Mouse (Mus musculus) CH12.LX (cell line): Measurements from ENCODE around the gene Galnt14. TPM values are rescaled to one million over a fixed set of nuclear protein-coding genes. Genes with fewer than 3 reads are reported as not detected.
A peak's percentile ranks its signal among the peaks of the same experiment; 100 is the strongest.

Experiments
- DNase-seq: peaks from one replicate; pipeline ENCODE4 v3.0.0-alpha.2; 2013; ENCODE audit errors: extremely low read depth
- H3K27ac ChIP-seq: 2 replicates; pipeline ENCODE4 v1.5.1; 2012; ENCODE audit warnings: low read depth, mild to moderate bottlenecking, control low read depth, moderate library complexity; ENCODE audit not compliant: insufficient read depth
- H3K27me3 ChIP-seq: replicated peaks from 2 replicates; pipeline ENCODE3; 2012; ENCODE audit warnings: inconsistent platforms
- H3K36me3 ChIP-seq, 2 experiments: replicated peaks in 1 of 2; 2 replicates each; pipeline versions ENCODE3 to v1.6.1; 2012; ENCODE audit warnings: inconsistent platforms in 1 of 2, low read length in 1 of 2, mild to moderate bottlenecking in 1 of 2, mixed read lengths in 1 of 2, moderate library complexity in 1 of 2; ENCODE audit not compliant: control insufficient read depth in 1 of 2, insufficient read depth in 1 of 2
- H3K4me1 ChIP-seq, 2 experiments: 2 replicates each; pipeline ENCODE4 v1.6.1; 2012; ENCODE audit warnings: inconsistent platforms in 1 of 2, moderate library complexity in 1 of 2; ENCODE audit not compliant: insufficient read depth in 2 of 2, control insufficient read depth in 1 of 2
- H3K4me2 ChIP-seq: 2 replicates; pipeline ENCODE4 v1.6.1; 2012; ENCODE audit warnings: low read depth, mild to moderate bottlenecking, control low read depth; ENCODE audit not compliant: poor library complexity, insufficient read depth, severe bottlenecking
- H3K4me3 ChIP-seq, 3 experiments: fragments of 150-350 bp in 1 of 3; sonication (generic) in 1 of 3; replicated peaks in 1 of 3; 2 replicates each; pipeline versions ENCODE3 to v1.5.1; 2011 to 2012; ENCODE audit warnings: low read depth in 2 of 3, low read length in 2 of 3, mild to moderate bottlenecking in 2 of 3, moderate library complexity in 2 of 3, control low read depth in 1 of 3, improper control_type of control experiment in 1 of 3, inconsistent platforms in 1 of 3, mixed read lengths in 1 of 3; ENCODE audit not compliant: poor library complexity in 1 of 3
- H3K79me2 ChIP-seq: replicated peaks from 2 replicates; pipeline ENCODE4 v1.6.1; 2012; ENCODE audit warnings: mild to moderate bottlenecking, moderate library complexity; ENCODE audit not compliant: control insufficient read depth, poor library complexity, insufficient read depth, severe bottlenecking; ENCODE audit errors: extremely low read depth
- H3K9ac ChIP-seq: 2 replicates; pipeline ENCODE4 v1.6.1; 2012; ENCODE audit warnings: low read depth, mild to moderate bottlenecking, control low read depth, moderate library complexity; ENCODE audit not compliant: insufficient read depth
- H3K9me3 ChIP-seq: replicated peaks from 2 replicates; pipeline ENCODE3; 2012; ENCODE audit warnings: low read length, inconsistent platforms, mixed read lengths
- CHD2 ChIP-seq: IDR thresholded peaks from 2 replicates; pipeline ENCODE4 v1.6.1; 2011; ENCODE audit warnings: low read length, improper control_type of control experiment
- E2F4 ChIP-seq: IDR thresholded peaks from 2 replicates; pipeline ENCODE4 v1.6.1; 2011; ENCODE audit warnings: low read depth, low read length, improper control_type of control experiment; ENCODE audit not compliant: insufficient replicate concordance
- ELF1 ChIP-seq: IDR thresholded peaks from 2 replicates; pipeline ENCODE4 v1.6.1; 2014; ENCODE audit warnings: low read depth, mild to moderate bottlenecking, inconsistent platforms, low read length, improper control_type of control experiment
- EP300 ChIP-seq: IDR thresholded peaks from 2 replicates; pipeline ENCODE4 v1.6.1; 2011; ENCODE audit warnings: low read length, improper control_type of control experiment
- ETS1 ChIP-seq: conservative IDR thresholded peaks from 2 replicates; pipeline ENCODE4 v1.6.1; 2012; ENCODE audit warnings: low read depth, mild to moderate bottlenecking, inconsistent platforms, low read length, improper control_type of control experiment, moderate library complexity
- GABPA ChIP-seq: IDR thresholded peaks from 2 replicates; pipeline ENCODE4 v1.6.1; 2012; ENCODE audit warnings: low read depth, low read length, improper control_type of control experiment, inconsistent platforms; ENCODE audit not compliant: insufficient replicate concordance
- HCFC1 ChIP-seq: IDR thresholded peaks from 2 replicates; pipeline ENCODE4 v1.6.1; 2012; ENCODE audit warnings: low read depth, mild to moderate bottlenecking, inconsistent platforms, low read length, improper control_type of control experiment
- IRF4 ChIP-seq: IDR thresholded peaks from 2 replicates; pipeline ENCODE4 v1.6.1; 2014; ENCODE audit warnings: low read depth, mild to moderate bottlenecking, inconsistent platforms, low read length, improper control_type of control experiment
- KAT2A ChIP-seq: IDR thresholded peaks from 2 replicates; pipeline ENCODE4 v1.6.1; 2012; ENCODE audit warnings: low read length, improper control_type of control experiment, inconsistent platforms; ENCODE audit not compliant: insufficient replicate concordance
- MAX ChIP-seq: IDR thresholded peaks from 2 replicates; pipeline ENCODE4 v1.6.1; 2011; ENCODE audit warnings: low read length, improper control_type of control experiment
- MAZ ChIP-seq: IDR thresholded peaks from 2 replicates; pipeline ENCODE4 v1.6.1; 2012; ENCODE audit warnings: low read depth, mild to moderate bottlenecking, inconsistent platforms, low read length, improper control_type of control experiment, moderate library complexity
- MYC ChIP-seq: IDR thresholded peaks from 2 replicates; pipeline ENCODE4 v1.6.1; 2011; ENCODE audit warnings: low read depth, mild to moderate bottlenecking, improper control_type of control experiment, low read length
- NELFE ChIP-seq: IDR thresholded peaks from 2 replicates; pipeline ENCODE4 v1.6.1; 2011; ENCODE audit warnings: low read depth, low read length, improper control_type of control experiment
- PAX5 ChIP-seq: IDR thresholded peaks from 2 replicates; pipeline ENCODE4 v1.6.1; 2012; ENCODE audit warnings: low read length, inconsistent platforms, mixed read lengths
- POLR2A ChIP-seq: IDR thresholded peaks from 2 replicates; pipeline ENCODE4 v1.6.1; 2011; ENCODE audit warnings: low read depth, mild to moderate bottlenecking, improper control_type of control experiment, low read length
- RAD21 ChIP-seq: IDR thresholded peaks from 2 replicates; pipeline ENCODE4 v1.6.1; 2011; ENCODE audit warnings: low read depth, mild to moderate bottlenecking, low read length, improper control_type of control experiment, moderate library complexity
- RCOR1 ChIP-seq: conservative IDR thresholded peaks from 2 replicates; pipeline ENCODE4 v1.6.1; 2012; ENCODE audit warnings: low read depth, mild to moderate bottlenecking, inconsistent platforms, low read length, improper control_type of control experiment
- SIN3A ChIP-seq: IDR thresholded peaks from 2 replicates; pipeline ENCODE4 v1.6.1; 2012; ENCODE audit warnings: low read length, improper control_type of control experiment, inconsistent platforms
- TBP ChIP-seq: conservative IDR thresholded peaks from 2 replicates; pipeline ENCODE4 v1.6.1; 2011; ENCODE audit warnings: low read depth, low read length, improper control_type of control experiment
- TCF12 ChIP-seq: IDR thresholded peaks from 2 replicates; pipeline ENCODE4 v1.6.1; 2014; ENCODE audit warnings: low read depth, mild to moderate bottlenecking, inconsistent platforms, low read length, improper control_type of control experiment
- USF2 ChIP-seq: conservative IDR thresholded peaks from 2 replicates; pipeline ENCODE4 v1.6.1; 2011; ENCODE audit warnings: low read depth, low read length, improper control_type of control experiment
- ZMIZ1 ChIP-seq: IDR thresholded peaks from 2 replicates; pipeline ENCODE4 v1.6.1; 2012; ENCODE audit warnings: low read depth, mild to moderate bottlenecking, inconsistent platforms, low read length, improper control_type of control experiment
- ZNF384 ChIP-seq: IDR thresholded peaks from 2 replicates; pipeline ENCODE4 v1.6.1; 2012; ENCODE audit warnings: low read depth, low read length, improper control_type of control experiment, inconsistent platforms
- dilution Hi-C: fragments of 300-500 bp; cut with MboI; formaldehyde crosslinking; loops from 2 replicates; pipeline ENCODE4 v1.14.3; 2020; ENCODE audit warnings: low sequenced_read_pairs; ENCODE audit not compliant: extremely low pct_unique_long_range_greater_than_20kb, extremely low pct_ligation_motif_present
- in situ Hi-C: fragments of 300-500 bp; cut with MboI; formaldehyde crosslinking; loops from 3 replicates; pipeline ENCODE4 v1.14.3; 2019; ENCODE audit warnings: low sequenced_read_pairs, low pct_ligation_motif_present, low pct_unique_long_range_greater_than_20kb, mixed read lengths
- polyA plus RNA-seq: library from polyadenylated mRNA; unstranded; fragments of >175 nt; gene quantifications from 2 replicates; pipeline ENCODE4 v1.2.1, GENCODE M21; 2012; ENCODE audit warnings: low read depth; ENCODE audit not compliant: insufficient read length
- total RNA-seq, 2 experiments: library from RNA; depleted of rRNA; stranded (reverse); fragments of 300-350 nt in 1 of 2; fragments of >200 nt in 1 of 2; gene quantifications; 2 replicates each; pipeline ENCODE4 v1.2.3; 2012 to 2014

The Galnt14 gene
- total and polyA plus RNA-seq, 3 experiments: 1.0 to 5.8 (median 2.4) TPM

GRCm38 (mm10) chr17:73449104-73449503 lies 261.1 kb downstream of the Galnt14 start:
- dilution Hi-C loops: no loop called here
- TF ChIP-seq TCF12: no peak
- peak; percentile 57 for TF ChIP-seq EP300
- TF ChIP-seq ZMIZ1: no peak
- no peak for TF ChIP-seq HCFC1
- no peak for TF ChIP-seq RAD21
- TF ChIP-seq PAX5: no peak
- no peak for TF ChIP-seq MYC
- no peak for TF ChIP-seq NELFE
- TF ChIP-seq MAZ: no peak
- TF ChIP-seq RCOR1: no peak
- no peak for TF ChIP-seq E2F4
- no peak for TF ChIP-seq SIN3A
- no peak for TF ChIP-seq ZNF384
- no peak for TF ChIP-seq KAT2A
- no peak for TF ChIP-seq ELF1
- TF ChIP-seq IRF4: no peak
- TF ChIP-seq ETS1: peak; percentile 51; the same call in 1 of the 2 replicates
- TF ChIP-seq USF2: no peak
- TF ChIP-seq TBP: no peak
- TF ChIP-seq MAX: 0 out of 2 replicates have a peak, but pooled peaks have one; percentile 12
- no peak for TF ChIP-seq CHD2
- no peak for TF ChIP-seq POLR2A
- TF ChIP-seq GABPA: no peak

More at GRCm38 (mm10) chr17:73449104-73449503, 261.1 kb downstream of the Galnt14 start:
- in situ Hi-C loops: no loop called here
- Histone ChIP-seq H3K79me2 (no peaks in the 10 kb centered on the region), H3K36me3 (no peaks in the 10 kb centered on the region), H3K9me3 (no peaks in the 10 kb centered on the region), H3K4me1 (peaks cover 0 to 5% of the 10 kb centered on the region in 2 experiments; a peak in 1 of 4 replicates), H3K4me3 (no peak overlapping the region), H3K4me2 (no peak overlapping the region), H3K27ac (no peak overlapping the region), H3K9ac (no peak overlapping the region), H3K27me3 (no peaks in the 10 kb centered on the region)
- peak; percentile 56 for DNase-seq

Other genes with a start within 250 kb of the Galnt14 start
- gene Ehd3, start 93.7 kb upstream of the Galnt14 start, total RNA-seq (2012; rRNA removed): 11.0 and 12.2 TPM in 2 replicates
- gene Ehd3, start 93.7 kb upstream of the Galnt14 start, total RNA-seq (2014; rRNA removed): 26.5 and 26.8 TPM in 2 replicates
- gene Ehd3, start 93.7 kb upstream of the Galnt14 start, polyA plus RNA-seq: 35.9 and 37.0 TPM in 2 replicates
- 0.04 and 0.17 TPM in 2 replicates for gene Xdh, start 239.7 kb upstream of the Galnt14 start, total RNA-seq (2012; rRNA removed)
- not detected in 2 replicates for gene Xdh, start 239.7 kb upstream of the Galnt14 start, total RNA-seq (2014; rRNA removed)
- not detected in 2 replicates for gene Xdh, start 239.7 kb upstream of the Galnt14 start, polyA plus RNA-seq